ENCODE assay signal across 27 mouse cellular contexts in the genomic region with DNA sequence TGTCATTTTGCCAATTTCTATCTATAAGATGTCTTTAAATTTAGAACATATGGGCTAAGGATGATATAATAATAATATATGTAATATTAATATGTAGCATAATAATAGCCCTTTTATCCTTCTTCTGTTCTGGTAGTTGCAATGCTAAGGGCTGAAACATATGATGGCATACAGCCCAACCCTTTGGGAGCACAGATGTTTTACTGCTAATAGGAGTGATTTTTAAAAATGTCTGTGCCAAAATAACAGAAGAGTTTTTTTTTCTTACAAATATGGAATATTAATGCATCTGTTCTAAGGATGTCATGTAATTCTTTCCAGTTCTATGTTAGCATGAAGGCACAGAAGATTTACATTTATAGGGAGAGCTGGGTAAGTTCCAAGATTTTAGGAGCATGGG.
"Had no signal": no experiment of that assay in that cellular context is flagged by ENCODE, and none has a peak within 500 bp of the region (broad histone marks: within the 10 kb centered on the region; RNA-seq: fewer than 3 reads in every experiment).

No protein-coding gene starts in this region.

- H3K36me3 ChIP-seq: heart, embryonic 10.5 days; heart, embryonic 12.5 days; hindbrain, embryonic 10.5 days; hindbrain, embryonic 12.5 days; intestine, embryonic 15.5 days; limb, embryonic 12.5 days; liver, embryonic 13.5 days; liver, embryonic 15.5 days had no signal

- H3K9ac ChIP-seq: heart, embryonic 12.5 days; hindbrain, embryonic 12.5 days; hindbrain, embryonic 14.5 days; intestine, embryonic 15.5 days; limb, embryonic 12.5 days; liver, embryonic 13.5 days; liver, embryonic 15.5 days had no signal

- H3K4me1 ChIP-seq: heart, embryonic 10.5 days; intestine, embryonic 15.5 days; liver, embryonic 13.5 days; liver, embryonic 15.5 days had no signal

- ATAC-seq: hindbrain, embryonic 16.5 days; inflammation-experienced regulatory T-cells, adult 6 months; intestine, embryonic 15.5 days; intestine, postnatal 0 days had no signal

- H3K27me3 ChIP-seq: heart, embryonic 12.5 days; hindbrain, embryonic 12.5 days; intestine, embryonic 15.5 days; limb, embryonic 12.5 days; liver, embryonic 13.5 days; liver, embryonic 15.5 days had no signal

- DNase-seq: gastrocnemius, adult 2 months; gastrocnemius, postnatal 10 days; gastrocnemius, postnatal 25 days; heart, adult 18-20 months; heart, postnatal 10 days; heart, postnatal 4 days; kidney, adult 18-20 months; kidney, adult 8-10 months; kidney, postnatal 10 days; kidney, postnatal 25 days; layer of hippocampus, adult 9-11 months; layer of hippocampus, postnatal 36 days; left cerebral cortex, postnatal 4 days; liver; liver, embryonic 13.5 days had no signal

- H3K4me3 ChIP-seq: gastrocnemius, adult 2 months; heart, embryonic 10.5 days; heart, embryonic 12.5 days; hindbrain, embryonic 10.5 days; hindbrain, embryonic 12.5 days; intestine, embryonic 15.5 days; limb, embryonic 12.5 days; liver, embryonic 13.5 days; liver, embryonic 15.5 days had no signal

- H3K9me3 ChIP-seq: heart, embryonic 10.5 days; heart, embryonic 12.5 days; hindbrain, embryonic 10.5 days; hindbrain, embryonic 12.5 days; intestine, embryonic 15.5 days; limb, embryonic 12.5 days; liver, embryonic 13.5 days; liver, embryonic 15.5 days had no signal

- H3K4me2 ChIP-seq: heart, embryonic 12.5 days; hindbrain, embryonic 12.5 days; hindbrain, embryonic 14.5 days; intestine, embryonic 15.5 days; limb, embryonic 12.5 days; liver, embryonic 11.5 days; liver, embryonic 13.5 days; liver, embryonic 15.5 days had no signal

- H3K27ac ChIP-seq: gastrocnemius, adult 2 months; heart, embryonic 10.5 days; hindbrain, embryonic 10.5 days; hindbrain, embryonic 12.5 days; hindbrain, embryonic 14.5 days; intestine, embryonic 15.5 days; limb, embryonic 12.5 days; liver, embryonic 13.5 days; liver, embryonic 15.5 days had no signal
